12 mouse cellular contexts compared by ENCODE assay signal in the genomic region with DNA sequence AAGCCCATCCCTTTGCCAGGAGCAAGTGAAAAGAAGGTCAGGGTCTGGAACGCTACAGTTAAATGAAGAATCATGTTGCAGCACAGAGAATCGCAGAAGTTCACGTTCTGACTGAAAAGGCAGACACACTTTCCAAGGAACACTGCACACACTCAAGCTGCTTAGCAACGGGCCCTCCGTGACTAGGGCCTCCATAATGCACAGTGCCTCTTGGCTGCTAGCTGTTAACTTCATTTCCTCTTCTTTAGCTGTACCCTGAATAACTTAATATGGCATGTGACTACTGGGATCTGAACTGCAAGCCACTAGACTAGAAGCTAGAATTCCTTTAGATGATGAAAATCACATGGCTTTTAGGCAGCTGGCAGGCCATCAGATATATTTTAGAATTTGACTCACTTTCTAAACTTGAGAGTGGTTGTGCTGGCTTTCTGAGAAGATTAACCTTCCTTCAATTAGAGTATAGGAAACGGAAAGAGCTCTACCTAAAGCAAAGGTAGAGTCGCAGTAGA. TPM values are rescaled to one million over a fixed set of nuclear protein-coding genes. Genes with fewer than 3 reads are reported as not detected.
DNase-seq lines count a peak whose midpoint lies in the region; ATAC-seq lines count a peak whose summit lies in the region.
"Had no signal": no experiment of that assay in that cellular context is flagged by ENCODE, and none has a peak within 500 bp of the region (broad histone marks: within the 10 kb centered on the region; RNA-seq: fewer than 3 reads in every experiment).

No protein-coding gene starts in this region.

- peak; percentile 55 for DNase-seq in gastrocnemius, adult 18-20 months (ENCODE audit: low spot score)
- no peak for DNase-seq in gastrocnemius, adult 8-10 months (ENCODE audit: low spot score in 2 of 2)
- DNase-seq in limb, embryonic 11.5 days (ENCODE audit: low spot score), result peak; percentile 35
- no peak for DNase-seq in limb, embryonic 10.5 days (ENCODE audit: low spot score)
- DNase-seq in hindbrain, embryonic 14.5 days (ENCODE audit: low spot score), result no peak
- DNase-seq in ovary, postnatal 14 days (ENCODE audit: low spot score), result no peak
- DNase-seq in gastrocnemius, postnatal 4 days (ENCODE audit: low spot score in 2 of 2), result no peak
- DNase-seq: lung, postnatal 14 days; thymus, adult 18-20 months had no signal

- no peak overlapping the region for H3K4me3 ChIP-seq in limb, embryonic 11.5 days (ENCODE audit: low read depth, low read length)
- H3K4me3 ChIP-seq in limb, embryonic 10.5 days, result no peak overlapping the region
- no peak overlapping the region for H3K4me3 ChIP-seq in hindbrain, embryonic 14.5 days (replicated peaks; ENCODE audit: low read length)
- no peak overlapping the region for H3K4me3 ChIP-seq in midbrain, embryonic 16.5 days (ENCODE audit: low read depth, low read length)

- no peaks in the 10 kb centered on the region for H3K36me3 ChIP-seq in limb, embryonic 11.5 days (ENCODE audit: control insufficient read depth, insufficient read depth, low read length)
- peaks cover 11% of the 10 kb centered on the region for H3K36me3 ChIP-seq in limb, embryonic 10.5 days
- peaks cover 18% of the 10 kb centered on the region; the same call in 1 of the 2 replicates for H3K36me3 ChIP-seq in hindbrain, embryonic 14.5 days (replicated peaks; ENCODE audit: control insufficient read depth, insufficient read depth)
- H3K36me3 ChIP-seq in midbrain, embryonic 16.5 days (ENCODE audit: control insufficient read depth, insufficient read depth, low read length), result no peaks in the 10 kb centered on the region; the same call in 1 of the 2 replicates

- no peaks in the 10 kb centered on the region for H3K27me3 ChIP-seq in limb, embryonic 11.5 days (ENCODE audit: control insufficient read depth, insufficient read depth, low read length)
- no peaks in the 10 kb centered on the region for H3K27me3 ChIP-seq in limb, embryonic 10.5 days (ENCODE audit: low read depth, poor library complexity, severe bottlenecking)
- no peaks in the 10 kb centered on the region for H3K27me3 ChIP-seq in hindbrain, embryonic 14.5 days (ENCODE audit: control insufficient read depth, insufficient read depth, low read length)
- H3K27me3 ChIP-seq in midbrain, embryonic 16.5 days (ENCODE audit: control insufficient read depth, insufficient read depth, low read depth, low read length), result no peaks in the 10 kb centered on the region
- H3K27me3 ChIP-seq: Patski had no signal

- peak; percentile 66; the same call in 1 of the 2 replicates for ATAC-seq in limb, embryonic 11.5 days (ENCODE audit: insufficient number of reproducible peaks, low FRiP score, low TSS enrichment, low read depth)
- peak; percentile 77; the same call in 1 of the 2 replicates for ATAC-seq in hindbrain, embryonic 14.5 days (ENCODE audit: low FRiP score)
- ATAC-seq in midbrain, embryonic 16.5 days, result peak; percentile 81
- ATAC-seq: Patski had no signal

- H3K4me2 ChIP-seq in limb, embryonic 11.5 days (ENCODE audit: low read depth, severe bottlenecking), result no peak overlapping the region
- H3K4me2 ChIP-seq in hindbrain, embryonic 14.5 days (replicated peaks), result no peak overlapping the region
- H3K4me2 ChIP-seq in midbrain, embryonic 16.5 days (ENCODE audit: low read length), result no peak overlapping the region

- H3K4me1 ChIP-seq in limb, embryonic 11.5 days (ENCODE audit: control insufficient read depth, insufficient read depth, low read length), result 0 out of 2 replicates have a peak, but pooled peaks cover 9% of the 10 kb centered on the region
- peaks cover 52% of the 10 kb centered on the region for H3K4me1 ChIP-seq in limb, embryonic 10.5 days
- no peaks in the 10 kb centered on the region for H3K4me1 ChIP-seq in hindbrain, embryonic 14.5 days (replicated peaks; ENCODE audit: control insufficient read depth, insufficient read depth, low read length)
- no peaks in the 10 kb centered on the region for H3K4me1 ChIP-seq in midbrain, embryonic 16.5 days (ENCODE audit: control insufficient read depth, insufficient read depth, low read length)

- H3K9ac ChIP-seq in limb, embryonic 11.5 days (ENCODE audit: low read length), result no peak overlapping the region
- H3K9ac ChIP-seq in hindbrain, embryonic 14.5 days, result no peak overlapping the region
- H3K9ac ChIP-seq in midbrain, embryonic 16.5 days (ENCODE audit: low read depth, low read length), result no peak overlapping the region

- WGBS in limb, embryonic 11.5 days, result 55% methylated on average over 7 of the region's 7 CpGs
- WGBS in limb, embryonic 10.5 days, result 62% methylated on average over 7 of the region's 7 CpGs
- WGBS in hindbrain, embryonic 14.5 days, result 63% methylated on average over 7 of the region's 7 CpGs
- 41% methylated on average over 7 of the region's 7 CpGs for WGBS in midbrain, embryonic 16.5 days

- H3K9me3 ChIP-seq in limb, embryonic 11.5 days (ENCODE audit: control insufficient read depth, low read length), result no peaks in the 10 kb centered on the region
- no peaks in the 10 kb centered on the region for H3K9me3 ChIP-seq in limb, embryonic 10.5 days (replicated peaks)
- H3K9me3 ChIP-seq in hindbrain, embryonic 14.5 days (ENCODE audit: control insufficient read depth, low read length), result no peaks in the 10 kb centered on the region
- H3K9me3 ChIP-seq in midbrain, embryonic 16.5 days (replicated peaks; ENCODE audit: control insufficient read depth, low read length, poor library complexity, severe bottlenecking), result no peaks in the 10 kb centered on the region

- no peak overlapping the region for H3K27ac ChIP-seq in limb, embryonic 11.5 days (replicated peaks; ENCODE audit: low read depth, low read length)
- H3K27ac ChIP-seq in limb, embryonic 10.5 days, result no peak overlapping the region
- H3K27ac ChIP-seq in hindbrain, embryonic 14.5 days, result no peak overlapping the region; the same call in 1 of the 2 replicates
- H3K27ac ChIP-seq in midbrain, embryonic 16.5 days (ENCODE audit: low read length), result no peak overlapping the region
- H3K27ac ChIP-seq: kidney, postnatal 0 days had no signal

RNA-seq across cellular contexts. Expression of a gene that starts 8.2 kb away (rescaled TPM):
- 100 to 1,000 TPM; 451 to 474 TPM for total RNA-seq in gastrocnemius, adult 18-20 months (2021)
- 100 to 1,000 TPM; 435 to 506 (median 464) TPM for total RNA-seq in gastrocnemius, adult 8-10 months (2022)
- polyA plus RNA-seq in limb, embryonic 11.5 days (2014; fragmentation: Nextera tagmentation; extraction: Ambion mirVana), result 39.0 and 44.9 TPM in 2 replicates
- 43.1 and 44.2 TPM in 2 replicates for polyA plus RNA-seq in limb, embryonic 10.5 days (2016; fragmentation: Nextera tagmentation; extraction: Ambion mirVana)
- polyA plus RNA-seq in hindbrain, embryonic 14.5 days (2014; fragmentation: Nextera tagmentation; extraction: Ambion mirVana), result 64.9 and 79.5 TPM in 2 replicates
- polyA plus RNA-seq in midbrain, embryonic 16.5 days (2015; fragmentation: Nextera tagmentation; extraction: Ambion mirVana), result 53.8 and 70.2 TPM in 2 replicates
- 100 to 1,000 TPM; 116 to 133 TPM for total RNA-seq in gastrocnemius, postnatal 4 days (2021)

Comparison
In these comparisons a context has a peak if more than half of its experiments do, and no peak if none do; other contexts are left out.
1. DNase-seq: peak in gastrocnemius, adult 18-20 months (single experiment) and limb, embryonic 11.5 days (single experiment); none in gastrocnemius, adult 8-10 months (0 of 2), limb, embryonic 10.5 days (single experiment), hindbrain, embryonic 14.5 days (single experiment), ovary, postnatal 14 days (single experiment) and gastrocnemius, postnatal 4 days (0 of 2).
2. Peak in every context shown above with its lines, with median percentiles within 50 percentile points of each other: ATAC-seq.